Mouse (Mus musculus) G1E (cell line): ENCODE measurements at regions not wholly inside any gene's neighbourhood (a gene's known extent, or its start where the extent isn't known, plus 50 kb on each side); places are given as distances from the start of the nearest gene placed in this dataset.

Source experiments
- CTCF ChIP-seq: IDR thresholded peaks from 2 replicates; pipeline ENCODE4 v1.5.1; 2012; ENCODE audit warnings: low read depth, low read length, inconsistent platforms, mixed read lengths
- GATA1 ChIP-seq: IDR thresholded peaks from 2 replicates; pipeline ENCODE4 v1.6.1; 2012; ENCODE audit warnings: borderline replicate concordance, low read length, inconsistent platforms, mixed read lengths
- GATA2 ChIP-seq: IDR thresholded peaks from 2 replicates; pipeline ENCODE4 v1.6.1; 2012; ENCODE audit warnings: low read depth, low read length, inconsistent platforms, borderline replicate concordance
- POLR2AphosphoS5 ChIP-seq: IDR thresholded peaks from 2 replicates; pipeline ENCODE4 v1.6.1; 2012; ENCODE audit warnings: low read depth, low read length, inconsistent platforms; ENCODE audit not compliant: insufficient replicate concordance

- TF ChIP-seq CTCF (no peak), GATA2 (no peak), GATA1 (no peak), POLR2AphosphoS5 (no peak)
Measured at GRCm38 (mm10) chr12:12783699-12784605, 157.8 kb downstream of the Mycn start.
